Comparison of ENCODE assay signal across 16 mouse cellular contexts in genomic region chr17:70864645-70865044, GRCm38 (mm10).
"Had no signal": no experiment of that assay in that cellular context is flagged by ENCODE, and none has a peak within 500 bp of the region (broad histone marks: within the 10 kb centered on the region; RNA-seq: fewer than 3 reads in every experiment).

No protein-coding gene starts in this region.

- H3K27ac ChIP-seq: kidney, embryonic 15.5 days; liver, embryonic 13.5 days; neural tube, embryonic 12.5 days; neural tube, embryonic 15.5 days had no signal

- H3K9ac ChIP-seq: kidney, embryonic 15.5 days; liver, embryonic 13.5 days; neural tube, embryonic 12.5 days; neural tube, embryonic 15.5 days had no signal

- DNase-seq: kidney, adult 8-10 months; kidney, postnatal 14 days; kidney, postnatal 4 days; liver, embryonic 13.5 days; lung, adult 2 months; lung, postnatal 14 days; lung, postnatal 4 days; midbrain, embryonic 14.5 days; right cerebral cortex, adult 18-20 months; right cerebral cortex, postnatal 14 days; right cerebral cortex, postnatal 4 days; thymus, postnatal 25 days had no signal

- H3K4me2 ChIP-seq: kidney, embryonic 15.5 days; liver, embryonic 13.5 days; midbrain, embryonic 11.5 days; neural tube, embryonic 12.5 days; neural tube, embryonic 15.5 days had no signal

- H3K4me3 ChIP-seq: kidney, embryonic 15.5 days; liver, embryonic 13.5 days; neural tube, embryonic 12.5 days; neural tube, embryonic 15.5 days had no signal

- H3K27me3 ChIP-seq: kidney, embryonic 15.5 days; liver, embryonic 13.5 days; neural tube, embryonic 12.5 days; neural tube, embryonic 15.5 days had no signal

- H3K9me3 ChIP-seq: kidney, embryonic 15.5 days; liver, embryonic 13.5 days; neural tube, embryonic 12.5 days; neural tube, embryonic 15.5 days had no signal

- H3K4me1 ChIP-seq: kidney, embryonic 15.5 days; liver, embryonic 13.5 days; neural tube, embryonic 12.5 days; neural tube, embryonic 15.5 days had no signal

- H3K36me3 ChIP-seq: kidney, embryonic 15.5 days; neural tube, embryonic 12.5 days; neural tube, embryonic 15.5 days had no signal
